Mouse (Mus musculus): ENCODE data around the gene Pxylp1.

GRCm38 (mm10) chr9:96867165-96867564, 25.3 kb downstream of the Pxylp1 start:
- no peak for TF ChIP-seq CTCF (IDR thresholded peaks at IDR 0.05)
- no peak for TF ChIP-seq EP300 (IDR thresholded peaks at IDR 0.05)
